Comparison of ENCODE assay signal across 28 mouse cellular contexts in genomic region chr8:71437041-71437440, GRCm38 (mm10). TPM values are rescaled to one million over a fixed set of nuclear protein-coding genes. Genes with fewer than 3 reads are reported as not detected.
"Had no signal": no experiment of that assay in that cellular context is flagged by ENCODE, and none has a peak within 500 bp of the region (broad histone marks: within the 10 kb centered on the region; RNA-seq: fewer than 3 reads in every experiment).

No protein-coding gene starts in this region.

- H3K4me2 ChIP-seq: embryonic facial prominence, embryonic 12.5 days; embryonic facial prominence, embryonic 15.5 days; forebrain, embryonic 12.5 days; forebrain, embryonic 13.5 days; forebrain, embryonic 15.5 days; heart, embryonic 11.5 days had no signal

- ATAC-seq: forebrain, embryonic 13.5 days; forebrain, embryonic 14.5 days; forebrain, embryonic 15.5 days; forebrain, embryonic 16.5 days; forebrain, postnatal 0 days had no signal

- H3K9ac ChIP-seq: embryonic facial prominence, embryonic 12.5 days; embryonic facial prominence, embryonic 15.5 days; forebrain, embryonic 12.5 days; forebrain, embryonic 13.5 days; forebrain, embryonic 15.5 days; forebrain, postnatal 0 days had no signal

- H3K4me3 ChIP-seq: embryonic facial prominence, embryonic 12.5 days; embryonic facial prominence, embryonic 15.5 days; erythroblast, embryonic 14.5 days; forebrain, embryonic 10.5 days; forebrain, embryonic 12.5 days; forebrain, embryonic 13.5 days; forebrain, embryonic 15.5 days; gastrocnemius, adult 2 months; heart, embryonic 10.5 days had no signal

- H3K27ac ChIP-seq: embryonic facial prominence, embryonic 12.5 days; embryonic facial prominence, embryonic 15.5 days; forebrain, embryonic 10.5 days; forebrain, embryonic 12.5 days; forebrain, embryonic 13.5 days; forebrain, embryonic 15.5 days; gastrocnemius, adult 2 months; heart, embryonic 10.5 days had no signal

- DNase-seq: cerebellum, adult 8-10 months; cerebellum, adult 9-10 months; cerebellum, adult 9-11 months; cerebellum, postnatal 10 days; cerebellum, postnatal 14 days; cerebellum, postnatal 25 days; cerebellum, postnatal 36 days; embryo, embryonic 11 days; forebrain, postnatal 0 days; gastrocnemius, adult 2 months; gastrocnemius, postnatal 10 days; gastrocnemius, postnatal 14 days; gastrocnemius, postnatal 25 days; gastrocnemius, postnatal 36 days; heart, adult 18-20 months had no signal

- H3K36me3 ChIP-seq: embryonic facial prominence, embryonic 12.5 days; embryonic facial prominence, embryonic 15.5 days; forebrain, embryonic 10.5 days; forebrain, embryonic 12.5 days; forebrain, embryonic 15.5 days; heart, embryonic 10.5 days had no signal

- H3K4me1 ChIP-seq: embryonic facial prominence, embryonic 12.5 days; embryonic facial prominence, embryonic 15.5 days; forebrain, embryonic 10.5 days; forebrain, embryonic 12.5 days; forebrain, embryonic 13.5 days; forebrain, embryonic 15.5 days; heart, embryonic 10.5 days had no signal

- H3K9me3 ChIP-seq: embryonic facial prominence, embryonic 12.5 days; embryonic facial prominence, embryonic 15.5 days; forebrain, embryonic 15.5 days had no signal

RNA-seq across cellular contexts. Expression of gene Ankle1, which starts 31.2 kb away (rescaled TPM):
- total RNA-seq: gastrocnemius, adult 18-20 months; gastrocnemius, adult 2 months; gastrocnemius, adult 8-10 months; heart, adult 18-20 months had no signal
